Comparison of ENCODE assay signal across 13 mouse cellular contexts in genomic region chr4:56160551-56161256, GRCm38 (mm10).
DNase-seq lines count a peak whose midpoint lies in the region; ATAC-seq lines count a peak whose summit lies in the region.
"Had no signal": no experiment of that assay in that cellular context is flagged by ENCODE, and none has a peak within 500 bp of the region (broad histone marks: within the 10 kb centered on the region; RNA-seq: fewer than 3 reads in every experiment).

No protein-coding gene starts in this region.

- no peaks in the 10 kb centered on the region for H3K4me1 ChIP-seq in heart, embryonic 10.5 days
- H3K4me1 ChIP-seq in forebrain, embryonic 13.5 days: peaks cover 10% of the 10 kb centered on the region
- peaks cover 5% of the 10 kb centered on the region for H3K4me1 ChIP-seq in midbrain, embryonic 11.5 days (ENCODE audit: control insufficient read depth, insufficient read depth, low read length)
- H3K4me1 ChIP-seq: megakaryocyte, embryonic 14.5 days had no signal

- H3K4me2 ChIP-seq in forebrain, embryonic 13.5 days: no peak overlapping the region
- H3K4me2 ChIP-seq in midbrain, embryonic 11.5 days: no peak overlapping the region
- H3K4me2 ChIP-seq: limb, embryonic 13.5 days had no signal

- DNase-seq in heart, adult 11 months: peak; percentile 70
- DNase-seq in heart, embryonic 10.5 days (ENCODE audit: low spot score): no peak
- DNase-seq in Muller cell, postnatal 12 days (ENCODE audit: inconsistent ontology term): peak; percentile 55
- DNase-seq in midbrain, embryonic 11.5 days (ENCODE audit: low spot score, missing footprints): no peak
- no peak for DNase-seq in spleen, postnatal 4 days (ENCODE audit: low spot score in 2 of 2)
- no peak for DNase-seq in adrenal gland, postnatal 14 days
- DNase-seq: gastrocnemius, adult 2 months; lung, adult 18-20 months; thymus, postnatal 14 days had no signal

- H3K9me3 ChIP-seq in heart, embryonic 10.5 days: no peaks in the 10 kb centered on the region
- 0 out of 2 replicates have a peak, but pooled peaks cover 3% of the 10 kb centered on the region for H3K9me3 ChIP-seq in forebrain, embryonic 13.5 days (replicated peaks)
- no peaks in the 10 kb centered on the region for H3K9me3 ChIP-seq in midbrain, embryonic 11.5 days (ENCODE audit: control insufficient read depth, low read length)
- H3K9me3 ChIP-seq: limb, embryonic 13.5 days had no signal

- 82% methylated on average over 13 of the region's 13 CpGs for WGBS in heart, embryonic 10.5 days
- WGBS in forebrain, embryonic 13.5 days: 47% methylated on average over 13 of the region's 13 CpGs
- WGBS in midbrain, embryonic 11.5 days: 76% methylated on average over 13 of the region's 13 CpGs

- ATAC-seq in forebrain, embryonic 13.5 days: peak; percentile 70; the same call in 1 of the 2 replicates
- peak; percentile 86 for ATAC-seq in midbrain, embryonic 11.5 days (ENCODE audit: low FRiP score)
- ATAC-seq in megakaryocyte progenitor cell, adult 5-6 weeks (replicated peaks; ENCODE audit: poor library complexity): no peak

- H3K27ac ChIP-seq in heart, embryonic 10.5 days: no peak overlapping the region
- H3K27ac ChIP-seq in forebrain, embryonic 13.5 days: peak overlapping the region; percentile 45
- H3K27ac ChIP-seq in midbrain, embryonic 11.5 days (ENCODE audit: low read depth, low read length): peak overlapping the region; percentile 44
- H3K27ac ChIP-seq: gastrocnemius, adult 2 months; limb, embryonic 13.5 days had no signal

- no peak overlapping the region for H3K4me3 ChIP-seq in heart, embryonic 10.5 days
- H3K4me3 ChIP-seq in forebrain, embryonic 13.5 days: no peak overlapping the region
- H3K4me3 ChIP-seq in midbrain, embryonic 11.5 days (ENCODE audit: low read depth, low read length): no peak overlapping the region
- H3K4me3 ChIP-seq: gastrocnemius, adult 2 months; limb, embryonic 13.5 days; megakaryocyte, embryonic 14.5 days had no signal

- H3K36me3 ChIP-seq in heart, embryonic 10.5 days: no peaks in the 10 kb centered on the region
- H3K36me3 ChIP-seq in forebrain, embryonic 13.5 days (ENCODE audit: poor library complexity, severe bottlenecking): no peaks in the 10 kb centered on the region
- no peaks in the 10 kb centered on the region for H3K36me3 ChIP-seq in midbrain, embryonic 11.5 days (ENCODE audit: control insufficient read depth, insufficient read depth, low read length)
- H3K36me3 ChIP-seq: limb, embryonic 13.5 days had no signal

- no peaks in the 10 kb centered on the region for H3K27me3 ChIP-seq in heart, embryonic 10.5 days (ENCODE audit: insufficient read depth, poor library complexity, severe bottlenecking)
- H3K27me3 ChIP-seq in forebrain, embryonic 13.5 days: no peaks in the 10 kb centered on the region
- H3K27me3 ChIP-seq in midbrain, embryonic 11.5 days (ENCODE audit: control insufficient read depth, insufficient read depth, low read length): no peaks in the 10 kb centered on the region
- H3K27me3 ChIP-seq: limb, embryonic 13.5 days; megakaryocyte, embryonic 14.5 days had no signal

- no peak overlapping the region for H3K9ac ChIP-seq in forebrain, embryonic 13.5 days
- H3K9ac ChIP-seq in midbrain, embryonic 11.5 days (ENCODE audit: low read length): peak overlapping the region; percentile 24; the same call in 1 of the 2 replicates
- H3K9ac ChIP-seq: limb, embryonic 13.5 days had no signal

Comparison
In these comparisons a context has a peak if more than half of its experiments do, and no peak if none do; other contexts are left out.
1. DNase-seq: peak in heart, adult 11 months (single experiment) and Muller cell, postnatal 12 days (single experiment); none in heart, embryonic 10.5 days (single experiment), midbrain, embryonic 11.5 days (single experiment), spleen, postnatal 4 days (0 of 2) and adrenal gland, postnatal 14 days (single experiment).